Mouse (Mus musculus) liver, postnatal 0 days (tissue): ENCODE data around the gene Spsb3. TPM values are rescaled to one million over a fixed set of nuclear protein-coding genes. Genes with fewer than 3 reads are reported as not detected.

Experiments
- ATAC-seq: fragments of 200-750 bp; cut with Nextera tagmentation; 2 replicates; pipeline ENCODE4 v1.8.0; 2017; ENCODE audit warnings: mild to moderate bottlenecking, moderate library complexity
- DNase-seq: peaks from one replicate; pipeline ENCODE4 v3.0.0-alpha.2; 2016
- H3K27ac ChIP-seq: fragments of 300-500 bp; sonication (generic); 2 replicates; pipeline ENCODE4 v1.5.1; 2014; ENCODE audit warnings: antibody characterized with exemption, moderate library complexity, mild to moderate bottlenecking, low read depth
- H3K27me3 ChIP-seq: fragments of 300-500 bp; sonication (generic); 2 replicates; pipeline ENCODE4 v1.6.1; 2014; ENCODE audit warnings: low read length, control low read depth, mixed read lengths; ENCODE audit not compliant: insufficient read depth
- H3K36me3 ChIP-seq: fragments of 300-500 bp; sonication (generic); replicated peaks from 2 replicates; pipeline ENCODE4 v1.6.1; 2014; ENCODE audit warnings: mild to moderate bottlenecking, control low read depth, low read length, moderate library complexity, mixed read lengths; ENCODE audit not compliant: insufficient read depth
- H3K4me1 ChIP-seq: fragments of 300-500 bp; sonication (generic); 2 replicates; pipeline ENCODE4 v1.6.1; 2014; ENCODE audit warnings: antibody characterized with exemption, mild to moderate bottlenecking, control low read depth; ENCODE audit not compliant: insufficient read depth
- H3K4me2 ChIP-seq: fragments of 300-500 bp; sonication (generic); 2 replicates; pipeline ENCODE4 v1.6.1; 2014; ENCODE audit warnings: low read depth, mild to moderate bottlenecking, low read length, moderate library complexity, mixed read lengths
- H3K4me3 ChIP-seq: fragments of 300-500 bp; sonication (generic); 2 replicates; pipeline ENCODE4 v1.5.1; 2014; ENCODE audit warnings: low read depth, low read length
- H3K9ac ChIP-seq: fragments of 300-500 bp; sonication (generic); replicated peaks from 2 replicates; pipeline ENCODE4 v1.6.1; 2014; ENCODE audit warnings: mild to moderate bottlenecking, moderate library complexity
- H3K9me3 ChIP-seq: fragments of 300-500 bp; sonication (generic); 2 replicates; pipeline ENCODE4 v1.6.1; 2016; ENCODE audit warnings: mild to moderate bottlenecking, control low read depth, low read length, mixed read lengths
- CTCF ChIP-seq: sonication (generic); IDR thresholded peaks from 2 replicates; pipeline ENCODE4 v1.5.1; 2016; ENCODE audit warnings: antibody characterized with exemption, low read depth
- EP300 ChIP-seq: IDR thresholded peaks from 2 replicates; pipeline ENCODE4 v1.6.1; 2016; ENCODE audit warnings: antibody characterized with exemption, low read depth, mild to moderate bottlenecking
- WGBS: fragments of 180-500 bp; shearing (Covaris S2); extraction: QIAGEN DNeasy Blood & Tissue Kit; methylation state at CpG from one replicate; pipeline ENCODE4 v1.1.7; 2014; ENCODE audit not compliant: insufficient replicate concordance; 5-methylcytosine and 5-hydroxymethylcytosine counted together
- polyA plus RNA-seq: library from polyadenylated mRNA; unstranded; fragments of >200 nt; fragmentation: Nextera tagmentation; extraction: Ambion mirVana; gene quantifications from 2 replicates; pipeline ENCODE4 v1.2.1, GENCODE M21; 2015

Spsb3 gene
- polyA plus RNA-seq, 1 experiment from 2014 or later = 45.5 TPM

DNA sequence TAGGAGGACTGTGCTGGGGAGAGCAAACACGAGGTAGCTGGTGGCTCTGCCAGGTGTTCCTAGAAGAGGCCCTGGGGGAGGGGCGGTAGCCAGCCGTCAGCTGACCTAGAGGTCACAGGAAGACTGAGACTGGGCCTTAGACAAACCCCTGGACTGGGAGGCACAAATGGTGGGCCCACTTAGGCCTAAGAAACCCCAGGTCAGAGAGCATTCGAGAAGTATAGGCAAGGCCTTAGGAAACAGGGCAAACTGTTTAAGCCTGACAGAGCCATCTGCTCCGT is 8.4 kb upstream of the Spsb3 start:
- H3K4me1 ChIP-seq = peaks cover 11% of the 10 kb centered on the region; the same call in 1 of the 2 replicates
- no peaks in the 10 kb centered on the region for H3K27me3 ChIP-seq
- ATAC-seq = peak; percentile 83
- H3K9me3 ChIP-seq = no peaks in the 10 kb centered on the region
- peaks cover 12% of the 10 kb centered on the region for H3K36me3 ChIP-seq
- DNase-seq = peak; percentile 73
- peak overlapping the region; percentile 94 for H3K27ac ChIP-seq
- H3K9ac ChIP-seq = peak overlapping the region; percentile 68
- peak overlapping the region; percentile 64 for H3K4me2 ChIP-seq
- 48% methylated on average over 5 of the region's 5 CpGs for WGBS
- peak overlapping the region; percentile 21 for H3K4me3 ChIP-seq
- TF ChIP-seq EP300 = no peak
- no peak for TF ChIP-seq CTCF

DNA sequence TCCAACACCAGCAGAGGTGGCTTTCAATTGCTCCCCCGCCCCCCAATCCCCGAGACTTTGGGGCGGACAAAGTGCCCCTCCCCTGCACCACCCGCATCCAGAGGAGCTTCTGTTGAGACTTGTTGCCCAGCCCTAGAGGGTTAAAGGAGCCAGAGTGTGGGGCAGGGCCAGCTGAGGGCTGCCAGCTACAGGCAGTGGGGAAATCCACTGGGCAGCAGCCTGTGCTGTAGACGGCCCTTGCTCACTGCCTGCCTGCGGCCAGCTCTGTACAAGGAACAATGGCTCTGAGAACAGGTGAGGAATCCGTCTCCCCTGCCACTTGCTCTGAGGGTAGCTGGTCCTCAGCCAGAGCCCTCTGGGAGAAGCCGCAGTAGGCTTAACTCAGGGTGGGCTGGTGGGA is 7.9 kb upstream of the Spsb3 start:
- peak overlapping the region; percentile 21 for H3K4me3 ChIP-seq
- H3K9me3 ChIP-seq = no peaks in the 10 kb centered on the region
- H3K4me2 ChIP-seq = peak overlapping the region; percentile 64
- H3K27me3 ChIP-seq = no peaks in the 10 kb centered on the region
- H3K36me3 ChIP-seq = peaks cover 17% of the 10 kb centered on the region
- peak overlapping the region; percentile 68 for H3K9ac ChIP-seq
- TF ChIP-seq CTCF = no peak
- DNase-seq = no peak
- ATAC-seq = peak; percentile 60
- WGBS = 64% methylated on average over 8 of the region's 8 CpGs
- H3K4me1 ChIP-seq = peaks cover 11% of the 10 kb centered on the region; the same call in 1 of the 2 replicates
- peak overlapping the region; percentile 94 for H3K27ac ChIP-seq

DNA sequence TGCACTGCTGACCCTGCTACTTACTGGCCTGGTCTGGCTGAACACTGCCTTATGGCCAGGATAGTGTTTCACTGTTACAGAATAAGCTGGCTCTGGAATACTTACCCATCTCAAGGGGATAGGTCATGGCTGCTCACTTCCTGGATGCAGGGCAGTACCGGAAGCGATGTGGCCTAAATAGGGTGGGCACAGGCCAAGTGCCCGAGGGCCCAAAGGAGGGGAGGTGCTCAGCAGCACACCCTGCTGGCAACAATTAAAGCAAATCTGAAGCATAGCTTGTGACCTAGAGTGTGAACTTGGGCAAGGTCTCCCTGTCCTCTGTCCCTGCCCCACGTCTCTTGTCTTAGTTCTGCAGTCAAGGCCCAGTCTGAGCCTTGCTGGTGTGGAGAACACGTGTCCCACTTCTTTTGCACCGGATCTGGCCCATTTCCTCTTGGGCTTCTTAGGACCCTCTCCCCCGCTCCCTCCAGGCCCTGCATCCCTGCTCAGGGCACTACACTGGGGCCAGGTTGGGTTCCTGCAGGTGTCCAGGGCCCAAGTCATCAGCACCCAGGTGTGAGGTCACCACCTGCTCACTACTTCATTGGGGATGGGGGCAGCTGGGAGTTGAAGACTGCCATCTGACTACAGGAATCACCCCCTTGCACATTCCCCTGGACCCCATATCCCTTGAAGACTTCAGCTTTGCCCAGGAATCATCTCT is 4.6 kb upstream of the Spsb3 start:
- no peaks in the 10 kb centered on the region for H3K27me3 ChIP-seq
- no peaks in the 10 kb centered on the region for H3K9me3 ChIP-seq
- ATAC-seq (no peak), DNase-seq (peak; percentile 50)
- no peak overlapping the region for H3K4me3 ChIP-seq
- H3K9ac ChIP-seq = no peak overlapping the region
- H3K27ac ChIP-seq = no peak overlapping the region
- 50% methylated on average over 7 of the region's 7 CpGs for WGBS
- peaks cover 8% of the 10 kb centered on the region for H3K4me1 ChIP-seq
- no peak overlapping the region for H3K4me2 ChIP-seq
- TF ChIP-seq CTCF (peak; percentile 80), EP300 (no peak)
- peaks cover 29% of the 10 kb centered on the region for H3K36me3 ChIP-seq

DNA sequence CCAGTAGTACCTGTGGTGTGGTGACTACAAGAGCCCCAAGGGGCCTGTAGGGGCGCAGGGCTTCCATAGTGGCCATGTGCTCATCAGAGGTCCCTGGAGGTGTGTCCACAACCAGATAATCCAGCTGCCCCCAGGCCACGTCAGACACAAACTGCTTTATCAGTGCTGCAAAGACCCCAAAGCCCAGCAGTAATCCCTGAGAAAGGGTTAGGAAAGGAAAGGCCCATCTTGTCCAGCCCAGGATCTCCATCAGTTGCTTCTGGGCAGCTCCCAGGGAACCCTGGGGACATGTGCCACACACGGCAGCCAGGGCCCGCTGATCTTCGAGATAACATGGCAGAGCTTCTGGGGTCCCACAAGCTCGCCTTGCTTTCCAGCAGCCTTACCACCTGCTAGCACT is 2.1 kb upstream of the Spsb3 start:
- ATAC-seq (no peak), DNase-seq (no peak)
- Histone ChIP-seq H3K27ac (no peak overlapping the region), H3K4me3 (no peak overlapping the region), H3K4me1 (peaks cover 23% of the 10 kb centered on the region), H3K9me3 (no peaks in the 10 kb centered on the region), H3K27me3 (no peaks in the 10 kb centered on the region), H3K36me3 (peaks cover 43% of the 10 kb centered on the region), H3K4me2 (no peak overlapping the region), H3K9ac (no peak overlapping the region)
- TF ChIP-seq EP300 (no peak), CTCF (no peak)
- WGBS = 81% methylated on average over 6 of the region's 6 CpGs

DNA sequence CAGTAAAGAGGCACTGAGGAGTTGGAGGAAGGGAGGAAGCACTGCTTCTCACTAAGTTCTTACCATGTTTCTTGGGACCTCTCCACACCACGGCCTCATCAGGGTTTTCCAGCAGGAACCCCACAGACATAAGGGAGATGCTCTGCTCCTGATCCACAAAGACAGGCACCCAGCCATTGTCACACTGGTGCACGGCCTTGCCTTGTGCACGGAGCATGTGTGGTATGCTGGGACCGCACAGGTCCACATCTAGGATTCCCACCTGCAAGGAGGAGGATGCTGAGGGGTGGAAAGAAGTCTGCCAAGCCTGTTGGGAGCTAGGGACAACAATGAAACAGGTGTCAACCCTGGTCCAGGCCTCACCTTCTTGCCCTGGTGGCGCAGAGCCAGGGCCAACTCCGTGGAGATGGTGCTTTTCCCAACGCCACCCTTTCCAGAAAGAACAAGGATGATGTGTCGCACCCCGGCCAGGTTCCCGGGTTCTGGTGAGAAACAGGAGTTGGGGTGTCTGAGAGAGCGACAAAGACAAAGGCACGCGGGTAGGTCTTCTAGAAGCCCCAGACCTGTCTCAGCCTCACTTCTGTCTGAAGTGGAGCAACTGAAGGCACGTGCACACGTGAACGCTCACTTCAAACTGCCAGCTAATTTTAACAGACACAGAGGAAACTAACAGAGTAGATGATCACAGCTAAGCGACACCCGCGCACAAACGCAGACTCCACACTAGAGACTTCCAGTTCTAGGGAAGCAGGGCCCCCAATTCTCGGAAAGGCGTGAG is 898 bp upstream of the Spsb3 start:
- H3K36me3 ChIP-seq = peaks cover 55% of the 10 kb centered on the region
- peak overlapping the region; percentile 98 for H3K4me3 ChIP-seq
- DNase-seq = no peak
- peak overlapping the region; percentile 91 for H3K9ac ChIP-seq
- no peak for ATAC-seq
- H3K4me2 ChIP-seq = peak overlapping the region; percentile 95
- H3K4me1 ChIP-seq = peaks cover 23% of the 10 kb centered on the region
- H3K9me3 ChIP-seq = no peaks in the 10 kb centered on the region
- H3K27me3 ChIP-seq = no peaks in the 10 kb centered on the region
- H3K27ac ChIP-seq = peak overlapping the region; percentile 69
- TF ChIP-seq EP300 (no peak), CTCF (no peak)
- WGBS = 19% methylated on average over 22 of the region's 22 CpGs

DNA sequence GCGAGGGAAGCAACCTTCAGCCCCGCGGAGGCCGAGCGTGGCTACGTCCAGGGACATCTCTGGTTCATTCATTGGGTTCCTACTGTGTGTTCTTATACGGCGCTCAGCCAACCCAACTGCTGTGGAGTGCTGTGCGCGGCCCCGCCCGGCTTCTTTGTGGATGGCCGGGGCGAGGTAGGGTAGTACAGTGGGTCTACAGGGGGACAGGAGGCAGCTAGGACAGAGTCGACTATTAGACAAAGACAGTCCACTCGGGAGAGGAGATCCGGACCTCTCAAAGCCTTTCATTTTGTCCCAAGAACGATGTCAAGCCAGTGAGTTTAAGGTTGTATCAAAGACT is 459 bp downstream of the Spsb3 start:
- under 1% methylated on average over 18 of the region's 18 CpGs for WGBS
- H3K4me3 ChIP-seq = peak overlapping the region; percentile 98

More for the DNA sequence above, 459 bp downstream of the Spsb3 start:
- H3K36me3 ChIP-seq = peaks cover 68% of the 10 kb centered on the region
- peak overlapping the region; percentile 85 for H3K4me2 ChIP-seq
- peak overlapping the region; percentile 97 for H3K27ac ChIP-seq
- DNase-seq (no peak), ATAC-seq (peak; percentile 41)
- no peaks in the 10 kb centered on the region for H3K27me3 ChIP-seq
- peak overlapping the region; percentile 98 for H3K9ac ChIP-seq
- no peaks in the 10 kb centered on the region for H3K9me3 ChIP-seq
- H3K4me1 ChIP-seq = peaks cover 23% of the 10 kb centered on the region
- TF ChIP-seq EP300 (no peak), CTCF (no peak)
